Mouse (Mus musculus) forelimb bud, embryonic 11.5 days (tissue): Measurements from ENCODE around the gene Rreb1.
A peak's percentile ranks its signal among the peaks of the same experiment; 100 is the strongest.

Experiments
- DNase-seq: peaks from one replicate; pipeline ENCODE4 v3.0.0-alpha.2; 2012; ENCODE audit warnings: low read depth, low spot score

The Rreb1 gene

DNA sequence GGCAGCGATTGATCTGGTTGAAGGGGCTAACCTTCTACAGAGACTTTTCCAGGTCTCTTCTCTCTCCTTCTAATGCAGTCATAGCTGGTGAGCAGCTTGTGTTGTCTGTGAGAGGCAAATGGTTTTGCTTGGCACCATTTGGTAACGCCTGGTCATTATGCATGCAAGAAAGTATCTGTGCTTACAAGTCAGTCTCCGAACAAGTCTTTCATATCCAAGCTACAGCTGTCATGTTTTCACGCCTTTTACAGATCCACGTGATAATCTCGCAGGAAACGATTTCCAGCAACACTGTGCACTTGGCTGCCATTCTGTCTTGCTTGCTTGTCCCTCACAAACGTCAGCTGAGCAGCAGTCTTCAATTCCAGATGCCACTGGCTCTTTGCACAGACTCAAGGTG is 191.8 kb downstream of the Rreb1 start:
- no peak for DNase-seq

- no peak for DNase-seq
Measured at GRCm38 (mm10) chr13:37970887-37971530, 192.8 kb downstream of the Rreb1 start.

- no peak for DNase-seq
Measured at GRCm38 (mm10) chr13:37974036-37974435, 195.8 kb downstream of the Rreb1 start.

GRCm38 (mm10) chr13:37974731-37975130 is 196.5 kb downstream of the Rreb1 start:
- DNase-seq: no peak

DNA sequence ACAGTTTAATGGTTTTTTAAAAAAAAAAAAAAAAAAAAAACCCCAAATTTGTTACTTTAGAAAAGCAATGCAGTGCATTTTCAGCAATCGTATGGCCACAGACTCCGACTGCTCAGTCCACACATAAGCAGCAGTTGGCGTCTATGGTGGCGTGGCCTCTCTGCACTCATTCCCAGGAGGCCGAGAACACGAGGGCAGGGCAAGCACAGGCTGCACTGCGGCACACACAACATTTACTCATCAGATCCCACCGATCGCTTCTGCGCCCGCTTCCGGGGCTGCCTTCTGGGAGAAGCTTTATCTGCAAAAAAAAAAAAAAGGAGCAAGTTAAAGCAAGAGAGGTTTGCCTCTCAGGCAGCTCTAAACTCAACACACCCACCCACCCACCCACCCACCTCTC is 201.3 kb downstream of the Rreb1 start:
- DNase-seq: no peak

DNA sequence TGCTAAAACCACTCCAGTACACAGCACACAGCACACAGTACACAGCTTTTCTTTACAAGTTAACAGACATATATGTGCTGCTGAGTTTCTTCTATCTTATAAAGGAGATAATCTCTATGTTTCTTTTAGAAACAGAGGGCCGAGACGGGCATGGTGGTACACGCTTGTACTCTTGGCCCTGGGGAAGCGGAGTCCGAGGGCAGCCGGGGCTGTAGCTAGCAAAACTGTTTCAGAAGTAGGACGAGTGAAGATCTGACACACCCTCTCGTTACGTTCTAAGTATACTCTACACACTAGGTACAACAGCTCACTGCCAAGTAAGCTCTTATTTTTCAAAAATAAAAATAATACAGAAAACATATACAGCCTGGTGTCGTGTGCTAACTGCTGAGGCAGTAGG is 202.1 kb downstream of the Rreb1 start:
- DNase-seq: no peak

DNA sequence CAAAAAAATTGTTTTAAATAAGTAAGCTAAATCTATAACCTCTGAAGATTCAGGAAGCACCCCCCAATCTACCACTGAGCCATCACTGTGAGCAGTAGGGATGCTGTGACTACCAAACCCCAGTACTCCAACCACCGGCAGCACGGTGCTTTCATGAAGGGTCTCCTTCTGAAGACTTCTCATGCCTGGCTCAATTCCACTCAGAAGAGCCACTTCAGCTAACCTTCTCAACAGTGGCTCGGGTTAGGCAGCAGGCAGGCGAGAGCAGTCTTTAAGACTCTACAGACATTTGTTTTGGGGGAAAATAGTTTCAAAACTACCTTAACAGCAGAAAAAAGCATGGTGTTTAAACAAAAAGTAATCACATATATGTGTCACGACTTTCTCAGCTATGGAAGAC is 202.9 kb downstream of the Rreb1 start:
- no peak for DNase-seq

- no peak for DNase-seq
Measured at GRCm38 (mm10) chr13:37986166-37986565, 208.0 kb downstream of the Rreb1 start.

DNA sequence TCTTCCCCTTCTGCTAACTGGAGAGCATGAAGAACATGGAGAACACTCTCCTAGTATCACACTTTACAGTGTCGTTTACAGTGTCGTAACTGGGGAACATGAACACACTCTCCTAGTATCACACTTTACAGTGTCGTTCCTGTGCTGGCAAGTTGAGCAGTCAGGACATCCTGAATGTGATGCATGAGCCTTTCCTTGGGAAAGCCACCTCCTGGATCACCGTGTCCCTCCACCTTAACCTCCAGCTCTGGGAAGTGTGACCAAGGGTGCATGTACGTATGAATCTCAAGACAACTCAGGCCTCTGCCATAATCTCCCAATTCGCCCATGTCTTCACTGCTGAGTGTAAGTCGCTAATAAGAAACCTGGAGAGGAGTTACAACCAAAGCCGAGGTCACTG is 211.5 kb downstream of the Rreb1 start:
- DNase-seq: no peak

- DNase-seq: peak; percentile 51
Measured at GRCm38 (mm10) chr13:37992638-37993371, 214.6 kb downstream of the Rreb1 start.

- peak; percentile 8 for DNase-seq
Measured at GRCm38 (mm10) chr13:37993376-37993703, 215.1 kb downstream of the Rreb1 start.

GRCm38 (mm10) chr13:37993704-37994404 is 215.7 kb downstream of the Rreb1 start, which contains the start of gene Ssr1:
Gene Ssr1 (minus strand): TSS chr13:37994217.
- DNase-seq: peak; percentile 92

GRCm38 (mm10) chr13:37994405-37994749 is 216.2 kb downstream of the Rreb1 start:
- no peak for DNase-seq

GRCm38 (mm10) chr13:37999713-38000112 is 221.5 kb downstream of the Rreb1 start:
- DNase-seq: no peak
